Mouse (Mus musculus) megakaryocyte, embryonic 14.5 days (primary cell): ENCODE measurements around the gene Got2.

ENCODE experiments used
- FLI1 ChIP-seq: IDR thresholded peaks from 2 replicates; pipeline ENCODE4 v1.6.1; 2012; ENCODE audit warnings: low read length, inconsistent platforms, mixed read lengths
- GATA1 ChIP-seq: IDR thresholded peaks from 3 replicates; pipeline ENCODE4 v1.6.1; 2012; ENCODE audit warnings: mixed read lengths, low read length, inconsistent platforms, borderline replicate concordance

DNA sequence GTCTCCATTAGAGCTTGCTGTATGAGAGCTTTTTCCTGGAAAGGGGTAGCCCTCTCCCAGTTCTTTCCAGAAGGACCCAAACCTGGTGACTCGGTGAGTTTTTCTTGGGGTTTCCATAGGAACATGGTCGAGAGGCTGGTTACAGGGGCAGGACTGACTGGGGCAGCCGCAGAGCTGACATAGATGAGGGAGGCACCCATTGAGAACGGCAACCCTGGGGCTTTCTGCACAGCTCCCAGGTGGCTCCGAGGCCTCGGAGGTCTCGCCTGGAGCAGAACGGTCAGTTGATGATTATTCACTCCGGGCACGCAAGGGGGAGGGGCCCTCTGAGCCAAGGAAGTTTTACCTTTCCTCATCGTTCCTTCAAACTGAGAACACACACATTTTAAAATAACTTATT is 19.5 kb upstream of the Got2 start:
- TF ChIP-seq GATA1, result no peak
- TF ChIP-seq FLI1, result no peak
